Mouse (Mus musculus) retina, postnatal 7 days (tissue): Measurements from ENCODE around the gene Smad3.

Source experiments
- DNase-seq: peaks from one replicate; pipeline ENCODE4 v3.0.0-alpha.2; 2012; ENCODE audit warnings: low read depth, low spot score

Smad3 gene

GRCm38 (mm10) chr9:63633334-63633733, 124.5 kb downstream of the Smad3 start:
- no peak for DNase-seq

GRCm38 (mm10) chr9:63632924-63633323, 124.9 kb downstream of the Smad3 start:
- DNase-seq: no peak

GRCm38 (mm10) chr9:63632045-63632444, 125.7 kb downstream of the Smad3 start:
- DNase-seq: no peak

- no peak for DNase-seq
Measured at GRCm38 (mm10) chr9:63625090-63625756, 132.6 kb downstream of the Smad3 start.

GRCm38 (mm10) chr9:63623895-63624569, 133.8 kb downstream of the Smad3 start:
- DNase-seq: no peak

- DNase-seq: no peak
Measured at GRCm38 (mm10) chr9:63617967-63618366, 139.8 kb downstream of the Smad3 start.

- DNase-seq: no peak
Measured at GRCm38 (mm10) chr9:63614018-63614985, 143.5 kb downstream of the Smad3 start.

GRCm38 (mm10) chr9:63613569-63613968, 144.2 kb downstream of the Smad3 start:
- DNase-seq: peak; percentile 27

GRCm38 (mm10) chr9:63612565-63613515, 145.0 kb downstream of the Smad3 start:
- DNase-seq: no peak

- DNase-seq: no peak
Measured at GRCm38 (mm10) chr9:63611967-63612366, 145.8 kb downstream of the Smad3 start.

- DNase-seq: no peak
Measured at GRCm38 (mm10) chr9:63610841-63611366, 146.9 kb downstream of the Smad3 start.

GRCm38 (mm10) chr9:63610231-63610630, 147.6 kb downstream of the Smad3 start:
- DNase-seq: no peak

- no peak for DNase-seq
Measured at GRCm38 (mm10) chr9:63609776-63610175, 148.0 kb downstream of the Smad3 start.

- no peak for DNase-seq
Measured at GRCm38 (mm10) chr9:63609246-63609645, 148.5 kb downstream of the Smad3 start.

- no peak for DNase-seq
Measured at GRCm38 (mm10) chr9:63608006-63608405, 149.8 kb downstream of the Smad3 start.

GRCm38 (mm10) chr9:63606594-63606993, 151.2 kb downstream of the Smad3 start:
- DNase-seq: no peak

- DNase-seq: no peak
Measured at GRCm38 (mm10) chr9:63603849-63604248, 153.9 kb downstream of the Smad3 start.

- DNase-seq: peak; percentile 94
Measured at GRCm38 (mm10) chr9:63602043-63602939, 155.5 kb downstream of the Smad3 start, which contains the start of the genes Iqch and Aagab. Gene Iqch, minus strand, starts transcription at chr9:63602493. Gene Aagab, plus strand, starts transcription at chr9:63602660.
